Mouse (Mus musculus): ENCODE measurements at regions not wholly inside any gene's neighbourhood (a gene's known extent, or its start where the extent isn't known, plus 50 kb on each side); places are given as distances from the start of the nearest gene placed in this dataset.

DNA sequence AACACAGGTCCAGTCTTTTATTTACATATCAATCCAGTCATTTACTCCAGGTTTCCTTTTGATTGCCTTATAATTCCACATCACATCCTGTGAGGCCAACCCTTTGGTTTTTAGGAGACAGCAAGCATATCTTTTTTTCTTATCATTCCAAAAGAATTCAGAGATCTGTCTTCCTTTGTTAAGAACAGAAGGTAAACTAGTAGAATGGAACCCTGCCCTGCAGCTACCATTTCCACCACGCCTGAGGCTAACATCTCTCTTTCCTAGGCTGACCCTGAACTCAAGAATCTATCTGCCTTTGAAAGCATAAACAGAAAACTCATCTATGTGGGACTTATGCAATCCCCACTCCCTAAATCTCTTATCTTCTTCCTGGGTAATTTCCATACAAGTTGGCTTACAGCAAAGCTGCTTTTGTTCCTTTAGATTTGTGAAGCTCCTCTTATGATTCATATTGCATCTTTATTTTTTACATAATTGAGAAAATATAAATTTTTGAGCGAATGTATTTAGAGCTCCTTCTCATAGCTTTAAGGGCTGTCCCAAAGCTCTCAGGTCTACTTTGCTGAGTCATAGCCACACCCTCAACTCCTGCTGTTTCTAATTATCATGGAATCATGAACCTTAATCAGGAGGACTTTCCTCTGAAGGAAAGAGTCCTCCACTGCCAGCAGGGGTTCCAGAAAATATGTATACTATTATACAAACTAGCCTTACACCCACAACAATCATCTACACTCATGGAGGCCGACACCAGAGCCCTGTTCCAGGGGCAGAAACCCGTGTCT is 74.6 kb upstream of the Fbxl4 start:
- Histone ChIP-seq H3K36me3 (ENCODE audit: insufficient read depth) (no peaks in the 10 kb centered on the region), H3K27ac (ENCODE audit: low read depth, low read length) (no peak overlapping the region), H3K9me3 (ENCODE audit: low read length) (no peaks in the 10 kb centered on the region), H3K9ac (no peak overlapping the region), H3K4me3 (ENCODE audit: low read depth, low read length) (no peak overlapping the region), H3K4me1 (ENCODE audit: insufficient read depth) (no peaks in the 10 kb centered on the region), H3K27me3 (ENCODE audit: insufficient read depth, low read length) (no peaks in the 10 kb centered on the region), H3K4me2 (ENCODE audit: low read depth) (no peak overlapping the region)
- 73% methylated on average over 4 of the region's 4 CpGs for WGBS
- no peak for DNase-seq
- TF ChIP-seq CTCF (IDR thresholded peaks at IDR 0.05; ENCODE audit: low read depth) = no peak
- no peak for ATAC-seq

DNA sequence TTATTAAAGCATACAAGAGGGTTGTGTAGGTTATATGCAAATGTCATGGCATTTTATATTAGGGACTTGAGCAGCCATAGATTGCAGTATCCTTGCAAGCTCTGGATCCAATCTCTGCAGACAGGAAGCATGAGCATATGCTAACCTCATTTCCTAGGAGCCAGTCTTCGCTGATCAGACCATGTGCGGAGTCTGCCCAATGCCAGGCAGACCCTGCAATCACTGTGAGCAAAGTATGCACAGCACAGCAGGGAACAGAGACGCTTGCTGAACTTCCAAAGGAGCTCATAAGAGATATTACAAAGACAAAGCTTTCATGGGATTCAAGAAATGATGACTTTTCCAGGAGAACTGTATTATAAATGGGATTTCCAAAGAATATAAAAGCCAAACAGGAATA is 65.2 kb upstream of the Fbxl4 start:
- ATAC-seq (peak; percentile 47), DNase-seq (no peak)
- no peak overlapping the region for H3K4me3 ChIP-seq (ENCODE audit: low read depth, low read length)
- no peak for TF ChIP-seq CTCF (IDR thresholded peaks at IDR 0.05; ENCODE audit: low read depth)
- no peak overlapping the region for H3K27ac ChIP-seq (ENCODE audit: low read depth, low read length)
- no peak overlapping the region for H3K4me2 ChIP-seq (ENCODE audit: low read depth)
- no peaks in the 10 kb centered on the region for H3K36me3 ChIP-seq (ENCODE audit: insufficient read depth)
- no peaks in the 10 kb centered on the region for H3K9me3 ChIP-seq (ENCODE audit: low read length)
- H3K9ac ChIP-seq = no peak overlapping the region
- H3K4me1 ChIP-seq (ENCODE audit: insufficient read depth) = no peaks in the 10 kb centered on the region
- WGBS = 46% methylated on average over 3 of the region's 3 CpGs
- H3K27me3 ChIP-seq (ENCODE audit: insufficient read depth, low read length) = no peaks in the 10 kb centered on the region

DNA sequence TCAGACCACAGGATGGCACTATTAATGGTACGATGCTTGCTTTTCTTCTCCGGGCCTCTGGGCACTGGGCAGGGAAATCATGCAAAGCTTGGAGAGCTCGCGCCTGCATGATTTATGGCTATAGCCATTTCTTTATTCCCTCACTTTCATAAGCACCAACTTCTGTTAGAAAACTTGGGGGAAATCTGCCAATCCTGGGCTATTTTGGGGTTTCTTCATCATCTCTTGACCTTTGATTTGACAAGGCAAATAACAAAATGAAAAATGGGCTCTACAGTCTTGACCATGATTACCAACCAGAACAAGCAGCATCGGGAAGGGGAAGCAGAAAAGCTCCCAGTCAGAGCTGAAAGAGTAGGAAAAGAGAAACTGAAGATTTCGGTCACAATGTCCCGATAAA is 57.1 kb upstream of the Fbxl4 start:
- H3K4me1 ChIP-seq (ENCODE audit: insufficient read depth) = peaks cover 15% of the 10 kb centered on the region; the same call in 1 of the 2 replicates
- ATAC-seq = no peak
- WGBS = 90% methylated on average over 7 of the region's 7 CpGs

DNA sequence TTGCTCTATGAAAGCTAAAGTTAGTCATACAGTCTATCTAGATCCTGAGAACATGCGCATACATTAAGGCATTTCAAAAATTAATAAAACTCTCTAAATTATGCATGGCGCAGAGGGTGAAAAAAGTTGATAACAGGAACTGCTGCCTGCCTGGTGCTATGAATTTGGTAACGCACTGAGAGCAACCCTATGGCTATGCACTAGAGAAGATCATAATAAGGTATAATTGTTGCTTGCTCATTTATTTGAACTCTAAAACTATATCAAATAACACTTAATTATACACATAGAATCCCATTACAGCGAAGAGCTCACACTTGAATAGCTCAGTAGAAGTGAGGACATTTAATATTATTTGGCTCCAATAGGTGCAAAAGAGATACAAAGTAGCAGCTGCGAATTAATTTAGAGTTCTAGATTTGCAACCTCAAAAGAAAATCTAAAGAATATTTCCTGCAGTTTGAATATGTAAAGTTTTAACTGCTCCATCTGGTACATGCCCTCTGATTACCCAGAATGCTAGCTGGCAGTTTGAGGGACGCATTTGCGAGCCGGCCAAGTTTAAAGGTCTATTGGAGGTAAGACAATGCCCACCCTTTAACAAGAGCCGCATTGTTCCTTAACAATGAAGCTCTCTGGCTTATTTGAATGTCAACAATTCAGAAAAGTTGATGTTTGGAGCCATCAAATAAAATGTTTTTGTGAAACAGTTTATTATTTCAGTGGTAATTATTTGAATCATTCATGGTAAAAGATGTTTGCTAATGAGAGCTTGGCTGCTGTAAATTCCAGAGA is 56.0 kb upstream of the Fbxl4 start:
- peak; percentile 69 for ATAC-seq
- Histone ChIP-seq H3K9ac (no peak overlapping the region), H3K36me3 (ENCODE audit: insufficient read depth) (no peaks in the 10 kb centered on the region), H3K4me3 (ENCODE audit: low read depth, low read length) (no peak overlapping the region), H3K4me1 (ENCODE audit: insufficient read depth) (peaks cover 15% of the 10 kb centered on the region; the same call in 1 of the 2 replicates), H3K27ac (ENCODE audit: low read depth, low read length) (0 out of 2 replicates have a peak overlapping the region, but pooled peaks have one; percentile 29), H3K9me3 (ENCODE audit: low read length) (no peaks in the 10 kb centered on the region), H3K4me2 (ENCODE audit: low read depth) (no peak overlapping the region), H3K27me3 (ENCODE audit: insufficient read depth, low read length) (no peaks in the 10 kb centered on the region)
- peak; percentile 49 for DNase-seq
- 26% methylated on average over 9 of the region's 9 CpGs for WGBS
- TF ChIP-seq CTCF (IDR thresholded peaks at IDR 0.05; ENCODE audit: low read depth) = no peak

More for the DNA sequence above, 57.1 kb upstream of the Fbxl4 start:
- H3K27ac ChIP-seq (ENCODE audit: low read depth, low read length) = no peak overlapping the region
- no peaks in the 10 kb centered on the region for H3K27me3 ChIP-seq (ENCODE audit: insufficient read depth, low read length)
- H3K4me2 ChIP-seq (ENCODE audit: low read depth) = no peak overlapping the region
- no peak overlapping the region for H3K4me3 ChIP-seq (ENCODE audit: low read depth, low read length)
- TF ChIP-seq CTCF (IDR thresholded peaks at IDR 0.05; ENCODE audit: low read depth) = no peak
- no peaks in the 10 kb centered on the region for H3K36me3 ChIP-seq (ENCODE audit: insufficient read depth)
- H3K9me3 ChIP-seq (ENCODE audit: low read length) = no peaks in the 10 kb centered on the region
- no peak overlapping the region for H3K9ac ChIP-seq
- DNase-seq = no peak

DNA sequence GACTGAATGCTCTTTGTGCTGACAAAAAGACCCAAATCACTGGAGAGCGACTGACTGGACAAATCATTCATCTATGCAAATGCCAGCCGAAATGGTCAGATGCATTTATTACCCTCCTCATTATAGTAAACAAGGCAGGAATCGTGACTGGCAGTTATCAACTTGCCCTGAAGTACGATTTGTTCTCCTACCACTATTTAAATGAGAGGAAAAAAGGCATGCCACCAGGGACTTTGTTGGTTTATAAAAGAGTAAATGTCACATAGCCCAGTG is 55.5 kb upstream of the Fbxl4 start:
- WGBS = 9% methylated on average over 4 of the region's 4 CpGs
- no peaks in the 10 kb centered on the region for H3K27me3 ChIP-seq (ENCODE audit: insufficient read depth, low read length)
- ATAC-seq (0 out of 2 replicates have a peak, but pooled peaks have one; percentile 20), DNase-seq (peak; percentile 33)
- H3K4me1 ChIP-seq (ENCODE audit: insufficient read depth) = peaks cover 15% of the 10 kb centered on the region; the same call in 1 of the 2 replicates
- H3K36me3 ChIP-seq (ENCODE audit: insufficient read depth) = no peaks in the 10 kb centered on the region
- no peaks in the 10 kb centered on the region for H3K9me3 ChIP-seq (ENCODE audit: low read length)
- no peak overlapping the region for H3K9ac ChIP-seq
- TF ChIP-seq CTCF (IDR thresholded peaks at IDR 0.05; ENCODE audit: low read depth) = no peak
- H3K27ac ChIP-seq (ENCODE audit: low read depth, low read length) = peak overlapping the region; percentile 29; the same call in 1 of the 2 replicates
- no peak overlapping the region for H3K4me3 ChIP-seq (ENCODE audit: low read depth, low read length)
- no peak overlapping the region for H3K4me2 ChIP-seq (ENCODE audit: low read depth)

DNA sequence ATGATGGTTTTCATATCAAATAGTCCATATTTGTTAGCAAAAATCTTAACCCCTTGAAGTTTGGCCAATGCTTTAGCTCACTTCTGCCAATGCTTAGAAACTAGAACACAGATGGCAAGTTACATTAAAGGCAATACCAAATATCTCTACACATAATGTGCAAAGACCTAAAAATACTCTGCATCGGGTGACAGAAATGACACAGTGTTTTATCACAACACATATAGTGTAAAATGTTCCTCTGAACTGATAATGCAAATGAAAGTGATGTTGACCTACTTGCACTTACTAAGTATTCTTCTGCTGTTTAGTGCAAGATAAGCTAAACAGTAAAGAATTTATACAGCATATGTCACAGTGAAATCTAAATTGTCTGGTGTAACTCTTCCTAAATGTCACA is 55.1 kb upstream of the Fbxl4 start:
- Histone ChIP-seq H3K27me3 (ENCODE audit: insufficient read depth, low read length) (no peaks in the 10 kb centered on the region), H3K9me3 (ENCODE audit: low read length) (no peaks in the 10 kb centered on the region), H3K9ac (no peak overlapping the region), H3K4me2 (ENCODE audit: low read depth) (no peak overlapping the region), H3K4me3 (ENCODE audit: low read depth, low read length) (no peak overlapping the region), H3K36me3 (ENCODE audit: insufficient read depth) (no peaks in the 10 kb centered on the region), H3K4me1 (ENCODE audit: insufficient read depth) (peaks cover 15% of the 10 kb centered on the region; the same call in 1 of the 2 replicates), H3K27ac (ENCODE audit: low read depth, low read length) (no peak overlapping the region)
- peak; percentile 66 for ATAC-seq
- peak; percentile 32 for DNase-seq
- 23% methylated on average over 1 of the region's 1 CpGs for WGBS
- no peak for TF ChIP-seq CTCF (IDR thresholded peaks at IDR 0.05; ENCODE audit: low read depth)
